Mouse (Mus musculus) brain, adult 2 months (tissue): ENCODE measurements around the gene Rasgef1c.

Experiments used
- DNase-seq: peaks from one replicate; pipeline ENCODE4 v3.0.0; 2011; ENCODE audit warnings: low read depth, low spot score

Rasgef1c gene

DNA sequence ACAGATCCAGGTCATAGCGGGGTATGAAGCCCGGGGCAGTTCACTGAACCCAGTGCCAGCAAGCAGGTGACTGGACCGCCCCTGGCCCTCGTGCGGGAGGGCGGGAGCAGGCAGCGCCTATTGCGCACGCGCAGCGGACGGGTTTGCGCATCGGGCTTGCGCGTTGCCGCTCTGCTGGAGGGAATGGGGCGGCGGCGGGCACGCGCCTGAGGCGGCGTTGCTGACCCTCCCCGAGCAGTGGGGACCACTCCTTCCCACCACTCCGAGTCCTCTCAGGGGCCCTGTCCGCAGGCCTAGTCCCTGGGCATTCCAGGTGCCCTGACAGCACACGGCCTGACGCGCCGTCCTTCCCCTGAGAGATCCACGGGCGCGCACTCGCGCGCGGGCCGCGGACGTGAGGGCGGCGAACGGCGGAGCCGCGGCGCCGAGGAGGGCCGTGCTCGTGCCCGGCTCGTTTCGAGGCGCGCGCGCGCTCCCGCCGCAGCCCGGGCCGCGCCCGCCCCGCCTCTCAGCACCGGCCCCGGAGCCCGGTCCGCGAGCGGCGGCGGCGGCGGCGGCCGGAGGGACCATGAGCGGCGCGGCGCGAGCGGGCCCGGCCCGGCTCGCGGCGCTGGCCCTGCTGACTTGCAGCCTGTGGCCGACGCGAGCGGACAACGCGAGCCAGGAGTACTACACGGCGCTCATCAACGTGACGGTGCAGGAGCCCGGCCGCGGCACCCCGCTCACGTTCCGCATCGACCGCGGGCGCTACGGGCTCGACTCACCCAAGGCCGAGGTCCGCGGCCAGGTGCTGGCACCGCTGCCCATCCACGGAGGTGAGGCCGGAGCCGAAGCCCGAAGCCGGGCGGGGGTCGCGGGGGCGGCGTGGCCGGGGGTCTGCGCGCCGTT lies 123.4 kb downstream of the Rasgef1c start, which contains the start of gene Rnf130:
Rnf130 (plus strand) TSS at position 514 of the 888 bp plus-strand sequence.
- peak; percentile 97 for DNase-seq

DNA sequence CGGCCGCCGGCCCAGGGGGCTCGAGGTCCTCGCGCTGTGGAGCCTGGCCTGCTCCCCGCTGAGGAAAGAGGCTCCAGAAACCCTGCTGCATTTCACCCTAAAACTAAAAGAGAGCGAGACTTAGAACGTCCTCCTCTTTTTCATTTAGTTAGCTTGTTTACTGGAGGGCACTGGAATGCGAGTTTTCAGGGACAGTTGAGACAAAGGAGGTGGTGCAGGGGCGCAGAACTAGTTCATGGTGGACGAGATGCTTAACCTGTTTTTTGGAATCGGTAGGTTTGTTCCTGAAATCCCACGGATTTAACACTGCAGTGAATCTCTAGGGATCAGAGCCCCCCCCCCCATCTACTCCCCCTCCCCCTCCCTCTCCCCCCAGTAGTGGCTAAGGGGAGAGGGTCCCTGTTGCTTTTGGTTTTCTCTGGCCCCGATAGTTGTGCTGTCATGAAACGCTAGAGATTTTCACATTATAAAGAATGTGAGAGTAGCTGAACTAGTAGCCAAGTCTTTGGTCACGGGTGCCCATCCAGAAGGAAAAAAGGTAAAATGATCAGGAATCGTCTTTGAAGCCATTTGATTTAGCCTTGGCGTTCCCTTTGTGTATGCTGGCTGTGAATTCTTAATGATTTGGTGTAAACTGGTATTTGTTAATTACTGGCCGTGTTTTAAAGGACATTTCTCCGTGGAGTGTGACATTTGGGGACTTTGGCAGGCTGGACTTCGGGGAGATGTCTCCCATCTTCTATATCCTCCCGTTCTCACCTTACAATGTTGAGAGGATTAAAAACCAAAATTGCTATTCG lies 124.3 kb downstream of the Rasgef1c start:
- DNase-seq = peak; percentile 33

DNA sequence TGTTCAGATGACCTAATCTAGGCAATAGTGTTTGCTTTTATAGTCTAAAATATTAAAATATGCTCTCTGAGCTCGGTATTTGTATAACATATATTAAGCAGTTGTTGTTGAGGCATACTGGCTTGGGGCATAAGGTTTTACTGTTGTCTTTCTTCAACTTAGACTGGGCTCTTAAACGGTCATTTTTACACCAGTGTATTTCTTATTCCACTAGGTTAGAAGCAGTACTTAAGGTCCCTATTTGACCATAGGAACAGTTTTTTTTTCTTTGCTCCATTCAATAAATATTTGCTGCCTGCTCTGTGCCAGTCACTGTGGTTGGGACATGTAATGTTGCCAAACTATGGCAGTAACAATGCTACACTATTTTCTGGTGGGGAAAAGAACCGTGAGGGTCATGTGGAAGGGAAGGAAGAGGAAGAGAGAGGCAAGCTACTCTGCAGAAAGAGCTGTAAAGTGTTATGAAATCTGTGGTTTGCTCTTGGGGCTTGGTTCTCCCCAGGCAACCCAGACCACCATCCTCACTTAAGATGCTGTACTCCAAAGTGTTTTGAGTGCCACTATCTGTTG lies 125.0 kb downstream of the Rasgef1c start:
- peak; percentile 39 for DNase-seq

DNA sequence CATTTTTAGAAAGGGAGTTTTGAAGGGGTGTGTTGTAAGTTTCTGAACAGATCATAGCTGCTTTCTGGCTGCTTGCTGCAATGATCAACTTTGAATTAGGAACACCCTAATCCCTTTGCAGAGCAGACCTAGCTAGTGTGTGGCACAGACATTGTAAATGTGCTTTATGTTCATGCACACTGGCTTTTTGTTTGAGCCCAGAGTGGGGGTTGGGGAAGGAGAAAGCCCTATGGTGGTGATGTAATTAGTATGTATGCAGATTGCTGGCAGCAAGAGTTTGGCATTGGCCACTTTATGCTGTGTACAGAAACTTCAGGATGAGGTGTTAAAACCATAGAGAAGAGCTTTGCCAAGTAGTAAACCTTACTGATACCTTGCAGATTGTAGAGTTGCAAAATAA lies 126.8 kb downstream of the Rasgef1c start:
- peak; percentile 51 for DNase-seq
